Mouse (Mus musculus): Measurements from ENCODE around the gene Zfp553. TPM values are rescaled to one million over a fixed set of nuclear protein-coding genes. Genes with fewer than 3 reads are reported as not detected.
A peak's percentile ranks its signal among the peaks of the same experiment; 100 is the strongest.

Zfp553 gene
- polyA plus RNA-seq, 1 experiment = 16.1 TPM

DNA sequence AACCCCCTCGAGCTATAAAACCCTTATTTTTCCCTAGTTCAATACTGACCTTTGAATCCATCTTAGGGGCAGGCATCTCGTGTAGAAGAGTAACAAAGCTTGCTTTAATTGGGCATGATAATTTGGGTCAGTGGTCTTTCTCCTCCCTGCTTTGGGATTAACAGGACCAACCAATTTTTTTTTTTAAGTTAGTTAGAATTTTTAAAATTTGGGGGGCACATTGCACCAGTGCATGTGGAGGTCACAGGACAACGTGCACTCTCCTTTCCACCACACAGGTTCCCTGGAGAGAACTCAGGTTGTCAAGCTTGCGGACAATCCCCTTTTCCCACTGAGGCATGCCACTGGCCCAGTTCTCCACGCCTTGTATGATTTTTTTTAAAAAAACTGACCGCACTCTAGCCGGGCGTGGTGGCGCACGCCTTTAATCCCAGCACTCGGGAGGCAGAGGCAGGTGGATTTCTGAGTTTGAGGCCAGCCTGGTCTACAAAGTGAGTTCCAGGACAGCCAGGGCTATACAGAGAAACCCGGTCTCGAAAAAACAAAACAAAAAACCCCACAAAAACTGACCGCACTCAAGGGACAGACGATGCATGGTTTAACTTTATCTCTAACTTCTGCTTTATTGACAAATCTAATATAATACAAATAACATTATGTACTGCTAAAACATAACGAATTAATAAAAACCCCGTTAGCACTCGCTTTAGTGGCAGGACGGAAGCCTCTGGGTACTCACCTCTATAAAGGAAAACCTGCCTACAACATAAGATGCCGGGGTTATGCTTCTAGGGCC, 837 bp upstream of the Zfp553 start:
- no peak for TF ChIP-seq MAX (IDR thresholded peaks at IDR 0.05)
- no peak for TF ChIP-seq FOSL1 (IDR thresholded peaks at IDR 0.05; ENCODE audit: insufficient read depth, low read length, poor library complexity, severe bottlenecking)
- Histone ChIP-seq H3ac (ENCODE audit: control insufficient read depth, insufficient read length, low read depth) (peak overlapping the region; percentile 76), H3K79me3 (ENCODE audit: low read depth) (peaks cover 43% of the 10 kb centered on the region), H3K36me3 (ENCODE audit: control insufficient read depth, insufficient read depth) (peaks cover 35% of the 10 kb centered on the region), H3K4me3 (ENCODE audit: insufficient read depth, poor library complexity, severe bottlenecking) (peak overlapping the region; percentile 80), H3K27me3 (ENCODE audit: control insufficient read depth, insufficient read depth, insufficient read length) (no peaks in the 10 kb centered on the region), H3K79me2 (ENCODE audit: control insufficient read depth, insufficient read depth) (peaks cover 64% of the 10 kb centered on the region)

DNA sequence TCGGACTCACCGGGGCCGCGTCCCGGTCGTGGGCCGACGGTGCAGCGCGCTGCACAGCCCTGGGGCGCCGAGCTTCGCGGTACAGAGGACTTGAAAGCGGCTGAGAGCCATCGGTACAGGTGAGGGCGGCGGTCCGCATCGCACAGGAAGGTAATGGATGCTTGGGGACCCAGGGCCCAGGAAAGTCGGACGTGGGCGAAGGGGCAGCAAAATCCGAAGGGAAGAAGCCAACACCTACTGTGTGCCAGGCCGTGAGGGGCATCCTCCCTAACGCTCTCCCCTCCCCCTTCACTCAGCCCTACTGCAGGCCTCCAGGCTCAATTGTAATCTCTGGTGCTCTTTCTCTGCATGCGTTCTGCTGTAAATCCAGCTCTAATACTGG, 498 bp downstream of the Zfp553 start:
- Histone ChIP-seq H3ac (ENCODE audit: control insufficient read depth, insufficient read length, low read depth) (peak overlapping the region; percentile 76), H3K79me3 (ENCODE audit: low read depth) (peaks cover 43% of the 10 kb centered on the region), H3K36me3 (ENCODE audit: control insufficient read depth, insufficient read depth) (peaks cover 42% of the 10 kb centered on the region), H3K4me3 (ENCODE audit: insufficient read depth, poor library complexity, severe bottlenecking) (peak overlapping the region; percentile 80), H3K27me3 (ENCODE audit: control insufficient read depth, insufficient read depth, insufficient read length) (no peaks in the 10 kb centered on the region), H3K79me2 (ENCODE audit: control insufficient read depth, insufficient read depth) (peaks cover 64% of the 10 kb centered on the region)
- no peak for TF ChIP-seq MYOD1 (IDR thresholded peaks at IDR 0.05; ENCODE audit: control insufficient read depth, insufficient read length, low read depth)
- TF ChIP-seq MYOG (IDR thresholded peaks at IDR 0.05; ENCODE audit: control insufficient read depth, extremely low read depth, insufficient read length) = no peak
- TF ChIP-seq CTCF (IDR thresholded peaks at IDR 0.05; ENCODE audit: control insufficient read depth, insufficient read depth, insufficient read length) = no peak
- no peak for TF ChIP-seq CEBPB (IDR thresholded peaks at IDR 0.05; ENCODE audit: low read depth)
- no peak for TF ChIP-seq MAX (IDR thresholded peaks at IDR 0.05)
- no peak for TF ChIP-seq USF1 (IDR thresholded peaks at IDR 0.05; ENCODE audit: low read depth)
- TF ChIP-seq FOSL1 (IDR thresholded peaks at IDR 0.05; ENCODE audit: insufficient read depth, low read length, poor library complexity, severe bottlenecking) = no peak

GRCm38 (mm10) chr7:127233765-127234164, 904 bp downstream of the Zfp553 start:
- peaks cover 45% of the 10 kb centered on the region for H3K36me3 ChIP-seq (ENCODE audit: control insufficient read depth, insufficient read depth)
- TF ChIP-seq USF1 (IDR thresholded peaks at IDR 0.05; ENCODE audit: low read depth) = no peak
- peak overlapping the region; percentile 47 for H3ac ChIP-seq (ENCODE audit: control insufficient read depth, insufficient read length, low read depth)
- peaks cover 64% of the 10 kb centered on the region for H3K79me2 ChIP-seq (ENCODE audit: control insufficient read depth, insufficient read depth)
- H3K4me3 ChIP-seq (ENCODE audit: insufficient read depth, poor library complexity, severe bottlenecking) = peak overlapping the region; percentile 80
- peaks cover 43% of the 10 kb centered on the region for H3K79me3 ChIP-seq (ENCODE audit: low read depth)
- no peaks in the 10 kb centered on the region for H3K27me3 ChIP-seq (ENCODE audit: control insufficient read depth, insufficient read depth, insufficient read length)

DNA sequence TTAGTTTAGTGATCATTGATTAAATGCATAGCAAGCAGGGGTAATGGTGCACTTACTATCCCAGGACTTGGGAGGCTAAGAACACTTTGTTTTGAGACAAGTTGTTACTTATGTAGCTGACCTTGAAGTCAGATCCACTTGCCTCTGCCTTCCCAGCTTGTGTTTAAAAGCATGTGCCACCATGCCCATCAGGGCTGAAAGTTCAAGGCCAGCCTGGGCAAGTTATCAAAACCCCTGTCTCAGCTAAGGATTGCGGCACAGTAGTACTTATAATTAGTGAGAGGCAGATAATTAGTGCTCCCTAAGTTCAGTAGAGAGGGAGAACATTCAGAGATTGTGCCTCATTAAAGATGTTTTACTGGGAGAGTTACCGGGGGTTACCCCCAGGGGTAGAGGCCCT, 1.9 kb downstream of the Zfp553 start:
- H3K36me3 ChIP-seq (ENCODE audit: control insufficient read depth, insufficient read depth) = peaks cover 45% of the 10 kb centered on the region
- H3K79me2 ChIP-seq (ENCODE audit: control insufficient read depth, insufficient read depth) = peaks cover 64% of the 10 kb centered on the region
- H3K27me3 ChIP-seq (ENCODE audit: control insufficient read depth, insufficient read depth, insufficient read length) = no peaks in the 10 kb centered on the region
- TF ChIP-seq CTCF (IDR thresholded peaks at IDR 0.05; ENCODE audit: control insufficient read depth, insufficient read depth, insufficient read length) (no peak), CEBPB (IDR thresholded peaks at IDR 0.05; ENCODE audit: low read depth) (no peak), MYOD1 (IDR thresholded peaks at IDR 0.05; ENCODE audit: control insufficient read depth, insufficient read length, low read depth) (no peak), MYOG (IDR thresholded peaks at IDR 0.05; ENCODE audit: control insufficient read depth, extremely low read depth, insufficient read length) (no peak), USF1 (IDR thresholded peaks at IDR 0.05; ENCODE audit: low read depth) (no peak), FOSL1 (IDR thresholded peaks at IDR 0.05; ENCODE audit: insufficient read depth, low read length, poor library complexity, severe bottlenecking) (no peak), MAX (IDR thresholded peaks at IDR 0.05) (no peak)
- H3ac ChIP-seq (ENCODE audit: control insufficient read depth, insufficient read length, low read depth) = no peak overlapping the region
- peaks cover 43% of the 10 kb centered on the region for H3K79me3 ChIP-seq (ENCODE audit: low read depth)
- no peak overlapping the region for H3K4me3 ChIP-seq (ENCODE audit: insufficient read depth, poor library complexity, severe bottlenecking)

- TF ChIP-seq MAX (IDR thresholded peaks at IDR 0.05) (no peak), MYOG (IDR thresholded peaks at IDR 0.05; ENCODE audit: control insufficient read depth, extremely low read depth, insufficient read length) (no peak), USF1 (IDR thresholded peaks at IDR 0.05; ENCODE audit: low read depth) (no peak), CEBPB (IDR thresholded peaks at IDR 0.05; ENCODE audit: low read depth) (no peak), MYOD1 (IDR thresholded peaks at IDR 0.05; ENCODE audit: control insufficient read depth, insufficient read length, low read depth) (no peak)
These were observed 10.6 kb downstream of the Zfp553 start for GRCm38 (mm10) chr7:127243361-127243867.

GRCm38 (mm10) chr7:127243870-127244657, 11.2 kb downstream of the Zfp553 start, which contains the start of gene Zfp771:
Zfp771 (plus strand) TSS chr7:127244274.
- TF ChIP-seq MAX (IDR thresholded peaks at IDR 0.05) = peak; percentile 86
- no peak for TF ChIP-seq CEBPB (IDR thresholded peaks at IDR 0.05; ENCODE audit: low read depth)
- peaks cover 6% of the 10 kb centered on the region for H3K36me3 ChIP-seq (ENCODE audit: control insufficient read depth, insufficient read depth)
- peak within 1 kb of the TSS; percentile 52 for H3K4me3 ChIP-seq (ENCODE audit: insufficient read depth, poor library complexity, severe bottlenecking)
- H3K27me3 ChIP-seq (ENCODE audit: control insufficient read depth, insufficient read depth, insufficient read length) = no peaks in the 10 kb centered on the region
- peaks cover 16% of the 10 kb centered on the region for H3K79me3 ChIP-seq (ENCODE audit: low read depth)
- peak within 1 kb of the TSS; percentile 88 for H3ac ChIP-seq (ENCODE audit: control insufficient read depth, insufficient read length, low read depth)
- H3K79me2 ChIP-seq (ENCODE audit: control insufficient read depth, insufficient read depth) = peaks cover 19% of the 10 kb centered on the region

More at GRCm38 (mm10) chr7:127243361-127243867, 10.6 kb downstream of the Zfp553 start:
- peaks cover 16% of the 10 kb centered on the region for H3K79me3 ChIP-seq (ENCODE audit: low read depth)
- peaks cover 8% of the 10 kb centered on the region for H3K36me3 ChIP-seq (ENCODE audit: control insufficient read depth, insufficient read depth)
- peaks cover 19% of the 10 kb centered on the region for H3K79me2 ChIP-seq (ENCODE audit: control insufficient read depth, insufficient read depth)
- H3ac ChIP-seq (ENCODE audit: control insufficient read depth, insufficient read length, low read depth) = no peak overlapping the region
- H3K4me3 ChIP-seq (ENCODE audit: insufficient read depth, poor library complexity, severe bottlenecking) = no peak overlapping the region
- H3K27me3 ChIP-seq (ENCODE audit: control insufficient read depth, insufficient read depth, insufficient read length) = no peaks in the 10 kb centered on the region

All from C2C12 (cell line).